Mouse (Mus musculus) neural tube, embryonic 11.5 days (tissue): ENCODE results near the gene Hoxc11. TPM values are rescaled to one million over a fixed set of nuclear protein-coding genes. Genes with fewer than 3 reads are reported as not detected.

Source experiments
- ATAC-seq: fragments of 200-750 bp; cut with Nextera tagmentation; 2 replicates; pipeline ENCODE4 v1.8.0; 2017; ENCODE audit warnings: moderate number of reproducible peaks, mild to moderate bottlenecking, moderate TSS enrichment, moderate library complexity; ENCODE audit not compliant: insufficient read depth, low FRiP score, low TSS enrichment
- DNase-seq: peaks from one replicate; pipeline ENCODE4 v3.0.0-alpha.2; 2015; ENCODE audit warnings: low spot score
- H3K27ac ChIP-seq: fragments of 300-500 bp; sonication (generic); 2 replicates; pipeline ENCODE4 v1.5.1; 2014; ENCODE audit warnings: low read depth, mild to moderate bottlenecking, low read length
- H3K27me3 ChIP-seq: fragments of 300-500 bp; sonication (generic); 2 replicates; pipeline ENCODE4 v1.6.1; 2014; ENCODE audit warnings: mild to moderate bottlenecking, low read length, mixed read lengths; ENCODE audit not compliant: control insufficient read depth, insufficient read depth
- H3K36me3 ChIP-seq: fragments of 300-500 bp; sonication (generic); 2 replicates; pipeline ENCODE4 v1.6.1; 2014; ENCODE audit warnings: mild to moderate bottlenecking, low read length, moderate library complexity, mixed read lengths; ENCODE audit not compliant: control insufficient read depth, insufficient read depth
- H3K4me1 ChIP-seq: fragments of 300-500 bp; sonication (generic); 2 replicates; pipeline ENCODE4 v1.6.1; 2014; ENCODE audit warnings: low read length, mixed read lengths; ENCODE audit not compliant: control insufficient read depth, insufficient read depth
- H3K4me2 ChIP-seq: fragments of 300-500 bp; sonication (generic); 2 replicates; pipeline ENCODE4 v1.6.1; 2014; ENCODE audit warnings: low read depth, mild to moderate bottlenecking, moderate library complexity
- H3K4me3 ChIP-seq: fragments of 300-500 bp; sonication (generic); 2 replicates; pipeline ENCODE4 v1.5.1; 2014; ENCODE audit warnings: low read depth, low read length
- H3K9ac ChIP-seq: fragments of 300-500 bp; sonication (generic); 2 replicates; pipeline ENCODE4 v1.6.1; 2014; ENCODE audit warnings: mild to moderate bottlenecking, low read length
- H3K9me3 ChIP-seq: fragments of 300-500 bp; sonication (generic); 2 replicates; pipeline ENCODE4 v1.6.1; 2016; ENCODE audit warnings: low read length; ENCODE audit not compliant: control insufficient read depth
- WGBS: fragments of 180-500 bp; shearing (Covaris S2); extraction: QIAGEN DNeasy Blood & Tissue Kit; methylation state at CpG from one replicate; pipeline ENCODE4 v1.1.7; 2014; 5-methylcytosine and 5-hydroxymethylcytosine counted together
- polyA plus RNA-seq: library from polyadenylated mRNA; unstranded; fragments of >200 nt; fragmentation: Nextera tagmentation; extraction: Ambion mirVana; gene quantifications from 2 replicates; pipeline ENCODE4 v1.2.1, GENCODE M21; 2014

The Hoxc11 gene
- polyA plus RNA-seq, 1 experiment from 2014 or later: 2.0 TPM

DNA sequence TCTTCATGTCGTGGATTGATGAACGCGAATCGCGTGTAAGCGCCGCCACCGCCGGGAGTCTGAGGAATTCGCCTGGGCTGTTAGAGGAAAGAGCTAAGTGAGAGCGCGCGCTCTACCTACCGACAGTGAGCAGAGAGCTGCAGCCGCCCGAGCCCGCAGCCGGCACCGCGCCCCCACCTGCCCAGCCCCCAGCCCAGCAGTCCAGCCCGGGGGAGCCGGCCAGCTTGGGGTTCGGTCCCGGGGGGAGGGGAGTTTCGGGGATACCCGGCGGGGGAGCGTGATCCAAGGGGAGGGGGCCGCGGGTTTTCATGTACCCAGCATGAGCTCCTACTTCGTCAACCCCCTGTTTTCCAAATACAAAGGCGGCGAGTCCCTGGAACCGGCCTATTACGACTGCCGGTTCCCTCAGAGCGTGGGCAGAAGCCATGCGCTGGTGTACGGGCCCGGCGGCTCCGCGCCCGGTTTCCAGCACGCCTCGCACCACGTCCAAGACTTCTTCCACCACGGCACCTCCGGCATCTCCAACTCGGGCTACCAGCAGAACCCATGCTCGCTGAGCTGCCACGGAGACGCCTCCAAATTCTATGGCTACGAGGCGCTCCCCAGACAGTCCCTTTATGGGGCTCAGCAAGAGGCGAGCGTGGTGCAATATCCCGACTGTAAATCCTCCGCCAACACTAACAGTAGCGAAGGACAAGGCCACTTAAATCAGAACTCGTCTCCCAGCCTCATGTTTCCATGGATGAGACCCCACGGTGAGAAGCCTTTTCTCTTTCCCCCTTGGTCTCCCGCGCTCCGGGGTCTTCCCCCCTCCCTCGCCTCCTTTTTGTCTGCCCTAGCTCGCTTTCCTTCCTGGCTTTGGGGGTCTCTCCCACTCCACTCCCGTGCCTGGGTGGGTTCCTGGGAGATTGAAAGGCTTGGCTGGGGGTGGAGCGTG lies 36.5 kb downstream of the Hoxc11 start, which contains the start of gene Hoxc8:
Gene Hoxc8, plus strand, starts transcription at position 147 of the 937 bp plus-strand sequence.
- peaks cover 38% of the 10 kb centered on the region for H3K27me3 ChIP-seq
- DNase-seq: peak; percentile 66
- H3K9ac ChIP-seq: peak within 1 kb of the TSS; percentile 97
- no peaks in the 10 kb centered on the region for H3K9me3 ChIP-seq
- no peaks in the 10 kb centered on the region for H3K36me3 ChIP-seq
- under 1% methylated on average over 64 of the region's 69 CpGs for WGBS
- peak within 1 kb of the TSS; percentile 90 for H3K4me2 ChIP-seq
- peak within 1 kb of the TSS; percentile 68 for H3K4me3 ChIP-seq
- peak within 1 kb of the TSS; percentile 97 for H3K27ac ChIP-seq
- peaks cover 32% of the 10 kb centered on the region for H3K4me1 ChIP-seq
- ATAC-seq: peak; percentile 28; the same call in 1 of the 2 replicates

GRCm38 (mm10) chr15:102991782-102992181 lies 37.6 kb downstream of the Hoxc11 start:
- DNase-seq: no peak
- Histone ChIP-seq H3K4me2 (peak overlapping the region; percentile 90), H3K9me3 (no peaks in the 10 kb centered on the region), H3K4me3 (peak overlapping the region; percentile 68), H3K4me1 (peaks cover 28% of the 10 kb centered on the region), H3K36me3 (no peaks in the 10 kb centered on the region), H3K27ac (peak overlapping the region; percentile 97), H3K9ac (peak overlapping the region; percentile 97), H3K27me3 (peaks cover 37% of the 10 kb centered on the region)
- WGBS: 1% methylated on average over 7 of the region's 7 CpGs
- no peak for ATAC-seq

GRCm38 (mm10) chr15:102992206-102992605 lies 38.0 kb downstream of the Hoxc11 start:
- no peak for DNase-seq

DNA sequence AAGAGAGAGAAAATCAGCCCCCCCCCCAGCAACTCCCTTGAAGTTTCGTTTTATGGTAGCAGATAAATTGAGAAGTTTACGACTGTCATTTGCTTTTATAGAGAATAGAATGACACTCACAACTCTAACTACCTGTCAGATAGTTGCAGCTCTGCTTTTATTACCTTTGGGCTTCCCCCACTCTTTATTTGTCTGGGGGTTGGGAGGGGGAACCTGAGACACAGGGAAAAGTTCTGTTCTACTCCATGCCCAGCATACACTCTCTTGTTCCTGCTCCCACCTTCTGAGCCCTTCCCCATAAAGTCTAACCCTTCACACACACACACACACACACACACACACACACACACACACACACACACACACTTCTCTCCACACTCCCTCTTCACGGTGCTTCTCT lies 38.6 kb downstream of the Hoxc11 start:
- 0% methylated on average over 3 of the region's 3 CpGs for WGBS
- H3K36me3 ChIP-seq: no peaks in the 10 kb centered on the region
- peak overlapping the region; percentile 68 for H3K4me3 ChIP-seq
- ATAC-seq (no peak), DNase-seq (no peak)
- H3K4me2 ChIP-seq: peak overlapping the region; percentile 90
- peak overlapping the region; percentile 97 for H3K9ac ChIP-seq
- peak overlapping the region; percentile 97 for H3K27ac ChIP-seq
- H3K4me1 ChIP-seq: peaks cover 25% of the 10 kb centered on the region
- H3K27me3 ChIP-seq: peaks cover 38% of the 10 kb centered on the region
- H3K9me3 ChIP-seq: no peaks in the 10 kb centered on the region

More at GRCm38 (mm10) chr15:102992206-102992605, 38.0 kb downstream of the Hoxc11 start:
- Histone ChIP-seq H3K27ac (peak overlapping the region; percentile 97), H3K36me3 (no peaks in the 10 kb centered on the region), H3K27me3 (peaks cover 38% of the 10 kb centered on the region), H3K9ac (peak overlapping the region; percentile 97), H3K9me3 (no peaks in the 10 kb centered on the region), H3K4me3 (peak overlapping the region; percentile 68), H3K4me1 (peaks cover 27% of the 10 kb centered on the region), H3K4me2 (peak overlapping the region; percentile 90)
- WGBS: under 1% methylated on average over 11 of the region's 11 CpGs
- ATAC-seq: no peak

- Histone ChIP-seq H3K9me3 (no peaks in the 10 kb centered on the region), H3K4me1 (peaks cover 7% of the 10 kb centered on the region; the same call in 1 of the 2 replicates), H3K4me3 (peak overlapping the region; percentile 66), H3K4me2 (peak overlapping the region; percentile 99), H3K36me3 (no peaks in the 10 kb centered on the region), H3K27me3 (peaks cover 22% of the 10 kb centered on the region; the same call in 1 of the 2 replicates), H3K9ac (peak overlapping the region; percentile 95), H3K27ac (peak overlapping the region; percentile 88)
- ATAC-seq: no peak
- WGBS: 3% methylated on average over 9 of the region's 9 CpGs
- DNase-seq: no peak
Measured at GRCm38 (mm10) chr15:102996548-102996947, 42.3 kb downstream of the Hoxc11 start.

DNA sequence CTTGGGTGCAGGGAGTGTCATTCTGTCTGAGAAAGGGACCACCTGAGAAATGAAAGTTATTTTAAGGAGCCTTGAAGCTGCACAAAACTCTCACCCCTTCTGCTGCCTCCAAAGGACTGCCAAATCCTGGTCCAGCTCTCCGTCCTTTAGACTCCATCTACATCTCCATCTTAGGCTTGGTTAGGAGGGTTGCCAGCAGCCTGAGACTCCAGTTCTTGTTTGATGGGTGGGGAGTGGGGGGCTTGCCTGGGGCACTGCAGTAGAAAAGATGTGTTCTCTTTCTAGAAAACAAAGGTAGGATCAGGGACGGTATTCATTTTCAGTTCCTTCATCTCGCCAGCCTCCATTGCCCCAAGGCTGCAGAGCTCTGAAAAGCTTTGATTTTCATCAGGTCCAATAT lies 43.2 kb downstream of the Hoxc11 start:
- 0% methylated on average over 3 of the region's 3 CpGs for whole genome bisulfite sequencing
- H3K9ac ChIP-seq: peak overlapping the region; percentile 95
- H3K4me2 ChIP-seq: peak overlapping the region; percentile 99
- H3K9me3 ChIP-seq: no peaks in the 10 kb centered on the region
- ATAC-seq (no peak), DNase-seq (no peak)
- peak overlapping the region; percentile 66 for H3K4me3 ChIP-seq
- H3K27ac ChIP-seq: peak overlapping the region; percentile 88
- peaks cover 17% of the 10 kb centered on the region; the same call in 1 of the 2 replicates for H3K27me3 ChIP-seq
- H3K4me1 ChIP-seq: peaks cover 13% of the 10 kb centered on the region; the same call in 1 of the 2 replicates
- no peaks in the 10 kb centered on the region for H3K36me3 ChIP-seq

GRCm38 (mm10) chr15:102997939-102998355 lies 43.7 kb downstream of the Hoxc11 start, which contains the start of gene Hoxc6:
TSS of gene Hoxc6 (plus strand) at chr15:102998257.
- Histone ChIP-seq H3K4me1 (peaks cover 17% of the 10 kb centered on the region), H3K27me3 (peaks cover 17% of the 10 kb centered on the region; the same call in 1 of the 2 replicates), H3K4me2 (peak within 1 kb of the TSS; percentile 99), H3K4me3 (peak within 1 kb of the TSS; percentile 66), H3K27ac (peak within 1 kb of the TSS; percentile 88), H3K36me3 (no peaks in the 10 kb centered on the region), H3K9me3 (no peaks in the 10 kb centered on the region), H3K9ac (peak within 1 kb of the TSS; percentile 95)
- DNase-seq: peak; percentile 64
- WGBS: under 1% methylated on average over 19 of the region's 19 CpGs
- peak; percentile 78 for ATAC-seq

GRCm38 (mm10) chr15:102998608-102999182 lies 44.5 kb downstream of the Hoxc11 start:
- WGBS: 1% methylated on average over 19 of the region's 19 CpGs
- H3K9ac ChIP-seq: peak overlapping the region; percentile 95
- H3K4me2 ChIP-seq: peak overlapping the region; percentile 99
- peak; percentile 14; the same call in 1 of the 2 replicates for ATAC-seq
- peaks cover 17% of the 10 kb centered on the region; the same call in 1 of the 2 replicates for H3K27me3 ChIP-seq
- peak overlapping the region; percentile 66 for H3K4me3 ChIP-seq
- no peaks in the 10 kb centered on the region for H3K36me3 ChIP-seq
- peaks cover 20% of the 10 kb centered on the region for H3K4me1 ChIP-seq
- no peaks in the 10 kb centered on the region for H3K9me3 ChIP-seq
- no peak for DNase-seq
- peak overlapping the region; percentile 88 for H3K27ac ChIP-seq
